Mouse (Mus musculus): ENCODE measurements around the gene Mrpl28.

GRCm38 (mm10) chr17:26138239-26138836 lies 15.0 kb downstream of the Mrpl28 start, which contains the start of gene Axin1:
- TF ChIP-seq MEF2A (IDR thresholded peaks at IDR 0.05; ENCODE audit: extremely low read depth, insufficient replicate concordance, low read depth, low read length, poor library complexity, severe bottlenecking) (no peak), CHD1 (IDR thresholded peaks at IDR 0.05; ENCODE audit: low read depth, low read length) (no peak), NELFE (IDR thresholded peaks at IDR 0.05; ENCODE audit: low read depth, low read length) (peak; percentile 83), MAX (IDR thresholded peaks at IDR 0.05; ENCODE audit: low read length) (peak; percentile 86), CTCF (IDR thresholded peaks at IDR 0.05 in 2 of 3, conservative IDR thresholded peaks at IDR 0.05 in 1 of 3; ENCODE audit: control insufficient read depth in 1 of 3, insufficient read depth in 1 of 3, low read depth in 2 of 3, low read length in 3 of 3, poor library complexity in 1 of 3, severe bottlenecking in 1 of 3) (peak in 2 of 3 experiments; percentile 30; a peak in 4 of 6 replicates), ZMIZ1 (IDR thresholded peaks at IDR 0.05; ENCODE audit: low read depth, low read length) (peak; percentile 72; the same call in 1 of the 2 replicates), ZNF384 (IDR thresholded peaks at IDR 0.05; ENCODE audit: low read depth, low read length) (no peak), RCOR1 (IDR thresholded peaks at IDR 0.05; ENCODE audit: low read depth, low read length) (no peak), E2F4 (IDR thresholded peaks at IDR 0.05; ENCODE audit: borderline replicate concordance, low read depth, low read length) (peak; percentile 66; the same call in 1 of the 2 replicates)
